Mouse (Mus musculus) fibroblast of lung, adult 2 months (primary cell): ENCODE results near the gene Ltk.

ENCODE experiments used
- DNase-seq: peaks from one replicate; pipeline ENCODE4 v3.0.0-alpha.2; 2011; ENCODE audit warnings: low read depth

Gene Ltk

GRCm38 (mm10) chr2:119760251-119760650 is at the start of gene Ltk:
Ltk (minus strand) TSS chr2:119760431.
- DNase-seq: no peak

- no peak for DNase-seq
Observed at GRCm38 (mm10) chr2:119808881-119809280, 48.6 kb upstream of the Ltk start.

GRCm38 (mm10) chr2:119808438-119808837 is 48.2 kb upstream of the Ltk start:
- no peak for DNase-seq

DNA sequence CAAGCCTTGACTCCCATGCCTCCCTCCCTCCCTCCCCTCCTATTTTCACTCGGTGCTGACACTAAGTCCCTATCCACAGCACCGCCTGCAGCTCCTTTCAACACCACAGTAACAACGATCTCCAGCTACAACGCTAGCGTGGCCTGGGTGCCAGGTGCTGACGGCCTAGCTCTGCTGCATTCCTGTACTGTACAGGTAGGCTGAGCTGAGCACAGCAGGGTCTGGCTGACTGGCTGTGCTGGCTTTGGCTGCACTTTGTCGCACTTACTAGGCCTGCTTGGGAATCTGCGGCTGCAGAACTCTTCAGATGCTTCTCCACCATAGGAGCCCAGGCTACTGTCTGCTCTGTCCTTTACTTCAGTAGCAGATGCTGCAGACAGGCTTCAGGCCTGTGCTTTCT is 45.3 kb upstream of the Ltk start:
- no peak for DNase-seq

- DNase-seq: no peak
Observed at GRCm38 (mm10) chr2:119804776-119805175, 44.5 kb upstream of the Ltk start.

DNA sequence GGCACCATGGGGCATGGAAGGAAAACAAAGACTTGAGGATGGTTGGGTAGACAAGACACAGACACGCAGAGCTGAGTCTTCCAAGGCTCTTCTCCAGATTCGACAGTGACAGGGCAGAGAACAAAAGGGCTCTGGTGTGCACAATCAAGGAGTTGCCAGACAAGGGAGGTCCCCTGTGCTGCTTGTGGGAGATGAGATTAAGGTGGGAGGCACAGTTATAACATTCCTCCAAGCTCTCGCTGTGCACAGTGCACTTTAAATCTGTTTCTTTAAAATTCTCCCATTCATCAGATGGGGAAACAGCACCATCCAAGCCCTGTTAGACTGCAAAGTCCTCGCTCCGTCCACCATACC is 44.0 kb upstream of the Ltk start:
- DNase-seq: no peak

GRCm38 (mm10) chr2:119803618-119804274 is 43.5 kb upstream of the Ltk start:
- no peak for DNase-seq

GRCm38 (mm10) chr2:119802767-119803617 is 42.8 kb upstream of the Ltk start:
- no peak for DNase-seq

- DNase-seq: no peak
Observed at GRCm38 (mm10) chr2:119800876-119801846, 40.9 kb upstream of the Ltk start.

- DNase-seq: no peak
Observed at GRCm38 (mm10) chr2:119799961-119800550, 39.8 kb upstream of the Ltk start.

DNA sequence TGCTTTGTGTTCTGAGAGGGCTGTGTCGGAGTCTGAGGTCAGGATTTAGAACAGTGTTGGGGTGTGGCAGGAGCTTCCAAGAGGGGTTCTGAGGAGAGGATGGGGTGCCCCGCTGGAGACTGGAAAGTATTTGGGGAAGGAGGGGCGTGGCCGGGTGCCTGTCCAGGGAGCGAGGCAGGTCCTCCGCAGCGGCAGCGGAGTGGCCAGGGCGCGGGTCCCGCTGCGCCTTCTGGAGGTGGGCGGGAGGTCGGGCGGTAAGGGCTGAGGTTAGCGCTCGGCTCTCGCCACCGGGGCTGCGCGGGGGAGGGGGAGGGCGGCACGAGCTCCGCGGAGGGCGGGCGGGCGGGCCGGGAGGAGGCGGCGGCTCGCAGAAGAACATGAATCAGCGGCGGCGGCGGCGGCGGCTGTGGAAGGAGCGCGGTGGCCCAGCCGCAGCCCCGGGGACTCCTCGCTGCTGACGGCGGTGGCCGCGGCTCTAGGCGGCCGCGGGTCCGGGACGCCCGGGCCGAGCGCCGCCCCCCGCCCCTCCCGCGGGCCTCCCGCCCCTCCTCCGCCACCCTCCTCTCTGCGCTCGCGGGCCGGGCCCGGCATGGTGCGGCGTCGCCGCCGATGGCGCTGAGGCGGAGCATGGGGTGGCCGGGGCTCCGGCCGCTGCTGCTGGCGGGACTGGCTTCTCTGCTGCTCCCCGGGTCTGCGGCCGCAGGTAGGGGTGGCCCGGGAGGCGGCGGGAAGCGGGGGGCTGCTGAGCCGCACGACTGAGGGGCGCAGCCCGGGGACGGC is 39.1 kb upstream of the Ltk start:
- no peak for DNase-seq

- no peak for DNase-seq
Observed at GRCm38 (mm10) chr2:119798246-119798927, 38.2 kb upstream of the Ltk start.

GRCm38 (mm10) chr2:119797279-119797783 is 37.1 kb upstream of the Ltk start, which contains the start of gene Tyro3:
Tyro3 (plus strand) TSS chr2:119797733.
- no peak for DNase-seq

GRCm38 (mm10) chr2:119789996-119790395 is 29.8 kb upstream of the Ltk start:
- DNase-seq: no peak

- DNase-seq: peak; percentile 49
Observed at GRCm38 (mm10) chr2:119787206-119787883, 27.1 kb upstream of the Ltk start, which contains the start of gene Rpap1. Rpap1 (minus strand) TSS chr2:119787537.

- DNase-seq: no peak
Observed at GRCm38 (mm10) chr2:119767246-119767645, 7.0 kb upstream of the Ltk start.

GRCm38 (mm10) chr2:119763924-119764323 is 3.7 kb upstream of the Ltk start:
- no peak for DNase-seq

- DNase-seq: no peak
Observed at GRCm38 (mm10) chr2:119762276-119762675, 2.0 kb upstream of the Ltk start.
